Comparison of ENCODE assay signal across 14 mouse cellular contexts in the genomic region with DNA sequence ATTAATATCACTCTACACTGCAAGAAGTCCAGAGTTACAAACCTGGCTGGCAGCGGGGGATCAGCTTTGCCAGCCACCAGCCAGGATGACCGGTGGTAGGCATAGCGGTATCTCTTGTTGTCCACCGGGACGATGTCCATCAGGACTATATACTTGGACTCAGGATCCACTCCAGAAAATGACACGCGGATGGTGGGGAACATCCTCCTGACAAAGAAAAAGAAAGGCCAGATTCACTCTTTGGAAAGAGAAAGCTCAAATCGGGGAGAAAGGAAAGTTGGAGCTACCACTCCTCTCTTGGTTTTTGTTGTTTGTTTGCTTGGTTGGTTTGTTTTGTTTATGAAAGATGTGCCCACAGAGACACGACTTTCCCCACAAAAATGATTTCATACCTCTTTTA. TPM values are rescaled to one million over a fixed set of nuclear protein-coding genes. Genes with fewer than 3 reads are reported as not detected.
DNase-seq lines count a peak whose midpoint lies in the region; ATAC-seq and TF ChIP-seq lines count a peak whose summit lies in the region.
"Had no signal": no experiment of that assay in that cellular context is flagged by ENCODE, and none has a peak within 500 bp of the region (broad histone marks: within the 10 kb centered on the region; RNA-seq: fewer than 3 reads in every experiment).

No protein-coding gene starts in this region.

- no peak overlapping the region for H3K4me2 ChIP-seq in hindbrain, embryonic 11.5 days (replicated peaks; ENCODE audit: low read depth, low read length)
- H3K4me2 ChIP-seq in hindbrain, embryonic 14.5 days (replicated peaks), result no peak overlapping the region
- H3K4me2 ChIP-seq in midbrain, embryonic 14.5 days (ENCODE audit: low read length), result no peak overlapping the region
- H3K4me2 ChIP-seq in midbrain, postnatal 0 days (ENCODE audit: low read depth, low read length, poor library complexity, severe bottlenecking), result no peak overlapping the region
- H3K4me2 ChIP-seq in neural tube, embryonic 11.5 days (ENCODE audit: low read depth), result no peak overlapping the region

- H3K4me1 ChIP-seq in hindbrain, embryonic 11.5 days (replicated peaks; ENCODE audit: control insufficient read depth, insufficient read depth, low read length), result peaks cover 8% of the 10 kb centered on the region; the same call in 1 of the 2 replicates
- peaks cover 11% of the 10 kb centered on the region; the same call in 1 of the 2 replicates for H3K4me1 ChIP-seq in hindbrain, embryonic 14.5 days (replicated peaks; ENCODE audit: control insufficient read depth, insufficient read depth, low read length)
- no peaks in the 10 kb centered on the region for H3K4me1 ChIP-seq in midbrain, embryonic 14.5 days (ENCODE audit: control insufficient read depth, insufficient read depth, low read length)
- H3K4me1 ChIP-seq in midbrain, postnatal 0 days (ENCODE audit: insufficient read depth, low read length), result no peaks in the 10 kb centered on the region
- peaks cover 9% of the 10 kb centered on the region for H3K4me1 ChIP-seq in neural tube, embryonic 11.5 days (ENCODE audit: control insufficient read depth, insufficient read depth, low read length)
- H3K4me1 ChIP-seq in lung, adult 2 months (ENCODE audit: control insufficient read depth, insufficient read depth, low read length), result peaks cover 4% of the 10 kb centered on the region; the same call in 1 of the 2 replicates

- peaks cover 65% of the 10 kb centered on the region for H3K27me3 ChIP-seq in hindbrain, embryonic 11.5 days (ENCODE audit: control insufficient read depth, insufficient read depth, low read length)
- H3K27me3 ChIP-seq in hindbrain, embryonic 14.5 days (ENCODE audit: control insufficient read depth, insufficient read depth, low read length), result peaks cover 98% of the 10 kb centered on the region
- H3K27me3 ChIP-seq in midbrain, embryonic 14.5 days (ENCODE audit: control insufficient read depth, insufficient read depth, low read length), result peaks cover 80% of the 10 kb centered on the region
- H3K27me3 ChIP-seq in midbrain, postnatal 0 days (ENCODE audit: insufficient read depth, low read length), result peaks cover 72% of the 10 kb centered on the region
- peaks cover 73% of the 10 kb centered on the region for H3K27me3 ChIP-seq in neural tube, embryonic 11.5 days (ENCODE audit: control insufficient read depth, insufficient read depth, low read length)

- H3K4me3 ChIP-seq in hindbrain, embryonic 11.5 days (ENCODE audit: low read depth, low read length), result no peak overlapping the region
- H3K4me3 ChIP-seq in hindbrain, embryonic 14.5 days (replicated peaks; ENCODE audit: low read length), result no peak overlapping the region
- H3K4me3 ChIP-seq in midbrain, embryonic 14.5 days (replicated peaks; ENCODE audit: low read depth, low read length), result no peak overlapping the region
- H3K4me3 ChIP-seq in midbrain, postnatal 0 days (ENCODE audit: low read depth, low read length), result no peak overlapping the region
- no peak overlapping the region for H3K4me3 ChIP-seq in neural tube, embryonic 11.5 days (ENCODE audit: low read depth, low read length)
- H3K4me3 ChIP-seq in lung, adult 2 months (replicated peaks; ENCODE audit: extremely low read depth, low read depth, low read length), result no peak overlapping the region

- DNase-seq in cerebellum, postnatal 14 days, result peak; percentile 10 to 27
- no peak for DNase-seq in cerebellum, adult 18-20 months
- peak; percentile 56 for DNase-seq in hindbrain, embryonic 11.5 days (ENCODE audit: low spot score)
- DNase-seq in hindbrain, embryonic 14.5 days (ENCODE audit: low spot score), result no peak
- peak; percentile 12 for DNase-seq in midbrain, embryonic 14.5 days
- DNase-seq in midbrain, postnatal 0 days (ENCODE audit: low spot score), result no peak
- peak; percentile 34 for DNase-seq in neural tube, embryonic 11.5 days (ENCODE audit: low spot score)
- DNase-seq in lung, adult 2 months, result no peak
- DNase-seq: gastrocnemius, postnatal 25 days; right cerebral cortex, postnatal 25 days had no signal

- no peaks in the 10 kb centered on the region for H3K9me3 ChIP-seq in hindbrain, embryonic 11.5 days (ENCODE audit: control insufficient read depth, low read length)
- no peaks in the 10 kb centered on the region for H3K9me3 ChIP-seq in hindbrain, embryonic 14.5 days (ENCODE audit: control insufficient read depth, low read length)
- H3K9me3 ChIP-seq in midbrain, embryonic 14.5 days (ENCODE audit: control insufficient read depth, low read length), result no peaks in the 10 kb centered on the region
- no peaks in the 10 kb centered on the region for H3K9me3 ChIP-seq in midbrain, postnatal 0 days (ENCODE audit: low read length)
- no peaks in the 10 kb centered on the region for H3K9me3 ChIP-seq in neural tube, embryonic 11.5 days (ENCODE audit: control insufficient read depth, low read length)
- H3K9me3 ChIP-seq: neural tube, embryonic 12.5 days had no signal

- no peaks in the 10 kb centered on the region for H3K36me3 ChIP-seq in hindbrain, embryonic 11.5 days (ENCODE audit: control insufficient read depth, insufficient read depth, low read length)
- H3K36me3 ChIP-seq in hindbrain, embryonic 14.5 days (replicated peaks; ENCODE audit: control insufficient read depth, insufficient read depth), result no peaks in the 10 kb centered on the region
- H3K36me3 ChIP-seq in midbrain, embryonic 14.5 days (ENCODE audit: control insufficient read depth, insufficient read depth, low read length), result no peaks in the 10 kb centered on the region
- H3K36me3 ChIP-seq in midbrain, postnatal 0 days (ENCODE audit: insufficient read depth, low read length), result no peaks in the 10 kb centered on the region
- H3K36me3 ChIP-seq in neural tube, embryonic 11.5 days (ENCODE audit: control insufficient read depth, insufficient read depth, low read length), result no peaks in the 10 kb centered on the region
- H3K36me3 ChIP-seq: neural tube, embryonic 12.5 days had no signal

- no peak overlapping the region for H3K27ac ChIP-seq in hindbrain, embryonic 11.5 days (ENCODE audit: low read depth, low read length)
- no peak overlapping the region for H3K27ac ChIP-seq in hindbrain, embryonic 14.5 days
- H3K27ac ChIP-seq in midbrain, embryonic 14.5 days (replicated peaks; ENCODE audit: low read depth, low read length), result no peak overlapping the region
- no peak overlapping the region for H3K27ac ChIP-seq in midbrain, postnatal 0 days (ENCODE audit: low read depth, low read length)
- no peak overlapping the region for H3K27ac ChIP-seq in neural tube, embryonic 11.5 days (ENCODE audit: low read depth, low read length)
- H3K27ac ChIP-seq: macrophage; neural tube, embryonic 12.5 days had no signal

- ATAC-seq in hindbrain, embryonic 11.5 days (ENCODE audit: low FRiP score), result no peak
- ATAC-seq in hindbrain, embryonic 14.5 days (ENCODE audit: low FRiP score), result no peak
- ATAC-seq in midbrain, embryonic 14.5 days (ENCODE audit: low FRiP score, low TSS enrichment), result no peak
- no peak for ATAC-seq in midbrain, postnatal 0 days (ENCODE audit: low FRiP score)
- ATAC-seq in neural tube, embryonic 11.5 days (ENCODE audit: insufficient read depth, low FRiP score, low TSS enrichment), result no peak

- WGBS in hindbrain, embryonic 11.5 days, result 3% methylated on average over 9 of the region's 9 CpGs
- WGBS in hindbrain, embryonic 14.5 days, result 3% methylated on average over 9 of the region's 9 CpGs
- WGBS in midbrain, embryonic 14.5 days, result 3% methylated on average over 9 of the region's 9 CpGs
- 4% methylated on average over 9 of the region's 9 CpGs for WGBS in midbrain, postnatal 0 days
- WGBS in neural tube, embryonic 11.5 days, result 3% methylated on average over 9 of the region's 9 CpGs
- WGBS in lung, adult 2 months, result 14% methylated on average over 9 of the region's 9 CpGs

- no peak overlapping the region for H3K9ac ChIP-seq in hindbrain, embryonic 11.5 days (ENCODE audit: low read depth, low read length)
- H3K9ac ChIP-seq in hindbrain, embryonic 14.5 days, result no peak overlapping the region
- no peak overlapping the region for H3K9ac ChIP-seq in midbrain, embryonic 14.5 days (replicated peaks; ENCODE audit: low read length)
- no peak overlapping the region for H3K9ac ChIP-seq in midbrain, postnatal 0 days (replicated peaks; ENCODE audit: low read length, poor library complexity, severe bottlenecking)
- H3K9ac ChIP-seq in neural tube, embryonic 11.5 days (ENCODE audit: low read length), result no peak overlapping the region
- H3K9ac ChIP-seq: neural tube, embryonic 12.5 days had no signal

- TF ChIP-seq POLR2A in lung, adult 2 months (IDR thresholded peaks at IDR 0.05; ENCODE audit: borderline replicate concordance, extremely low read depth, low read depth, low read length), result no peak

- no peak for TF ChIP-seq CTCF in midbrain, postnatal 0 days (IDR thresholded peaks at IDR 0.05)
- TF ChIP-seq CTCF in lung, adult 2 months (IDR thresholded peaks at IDR 0.05; ENCODE audit: insufficient read depth, low read length), result no peak

RNA-seq across cellular contexts. Expression of a gene that starts 4.5 kb away (rescaled TPM):
- 1.7 and 4.3 TPM in 2 replicates for polyA plus RNA-seq in hindbrain, embryonic 11.5 days (2014; fragmentation: Nextera tagmentation; extraction: Ambion mirVana)
- polyA plus RNA-seq in hindbrain, embryonic 14.5 days (2014; fragmentation: Nextera tagmentation; extraction: Ambion mirVana), result 0.74 and 1.8 TPM in 2 replicates
- polyA plus RNA-seq in midbrain, embryonic 14.5 days (2014; fragmentation: Nextera tagmentation; extraction: Ambion mirVana), result 0.05 TPM in 1 of 2 replicates, not detected in the other
- 0.24 and 0.33 TPM in 2 replicates for total RNA-seq in midbrain, postnatal 0 days (2014; rRNA removed)
- polyA plus RNA-seq in midbrain, postnatal 0 days (2015; fragmentation: Nextera tagmentation; extraction: Ambion mirVana), result 0.01 TPM in 1 of 2 replicates, not detected in the other
- polyA plus RNA-seq in neural tube, embryonic 11.5 days (2014; fragmentation: Nextera tagmentation; extraction: Ambion mirVana), result 0.29 and 0.31 TPM in 2 replicates
- 1.6 and 1.8 TPM in 2 replicates for polyA plus RNA-seq in lung, adult 2 months (2012; rRNA removed)
- total RNA-seq: gastrocnemius, postnatal 25 days; layer of hippocampus, adult 8-10 months; left cerebral cortex, postnatal 25 days had no signal
- polyA plus RNA-seq: macrophage had no signal

Comparison
In these comparisons a context has a peak if more than half of its experiments do, and no peak if none do; other contexts are left out.
1. DNase-seq: peak in cerebellum, postnatal 14 days (2 of 2), hindbrain, embryonic 11.5 days (single experiment), midbrain, embryonic 14.5 days (single experiment) and neural tube, embryonic 11.5 days (single experiment); none in cerebellum, adult 18-20 months (0 of 2), hindbrain, embryonic 14.5 days (single experiment), midbrain, postnatal 0 days (single experiment) and lung, adult 2 months (single experiment).